Mouse (Mus musculus): ENCODE results near the gene Sept8. TPM values are rescaled to one million over a fixed set of nuclear protein-coding genes. Genes with fewer than 3 reads are reported as not detected.

Gene Sept8
- polyA plus RNA-seq, 2 experiments, result 18.3 to 33.1 TPM

DNA sequence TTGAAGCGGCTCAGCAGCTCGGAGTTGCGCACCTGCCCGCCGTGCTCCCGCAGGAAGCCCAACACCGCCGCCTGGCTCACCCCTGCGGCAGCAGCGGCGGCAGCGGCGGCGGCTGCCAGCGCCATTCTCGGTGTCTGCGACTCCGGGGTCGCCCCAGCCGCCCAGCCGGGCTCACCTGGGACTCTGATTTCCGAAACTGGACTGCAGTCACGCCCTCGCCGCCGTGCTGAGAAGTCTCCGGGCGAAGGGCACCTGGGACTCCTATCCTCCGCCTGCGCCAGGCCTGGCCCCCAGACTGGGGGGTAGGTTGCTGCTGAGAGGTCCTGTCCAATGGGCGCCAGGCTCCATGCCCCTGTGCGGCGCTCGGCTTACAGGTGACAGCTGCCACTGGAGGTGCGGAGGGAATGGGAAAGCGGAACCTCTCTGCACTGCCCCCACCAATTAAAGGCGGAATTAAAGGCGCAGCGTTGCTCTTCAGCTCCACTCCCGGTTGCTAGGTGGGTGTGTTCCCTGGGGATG is 39.2 kb upstream of the Sept8 start, which contains the start of the genes Gm9945 and Sowaha:
Gene Gm9945, plus strand, starts transcription at position 384 of the 519 bp plus-strand sequence.
Gene Sowaha, minus strand, starts transcription at position 492 of the 519 bp plus-strand sequence.
- Histone ChIP-seq H3K4me1 (replicated peaks; ENCODE audit: control insufficient read depth in 2 of 2, insufficient read depth in 2 of 2, low read length in 1 of 2) (peaks cover 43 to 44% of the 10 kb centered on the region in 2 experiments), H3K27me3 (ENCODE audit: control insufficient read depth, insufficient read depth, low read length) (peaks cover 48% of the 10 kb centered on the region), H3K9ac (replicated peaks) (peak within 1 kb of the TSS; percentile 75), H3K4me2 (ENCODE audit: low read depth) (peak within 1 kb of the TSS; percentile 72), H3K9me3 (ENCODE audit: control insufficient read depth, low read length) (no peaks in the 10 kb centered on the region), H3K4me3 (ENCODE audit: insufficient read depth in 1 of 2, low read depth in 2 of 2, low read length in 2 of 2) (peak within 1 kb of the TSS; percentile 66 to 92), H3K27ac (peak within 1 kb of the TSS; percentile 98), H3K36me3 (replicated peaks; ENCODE audit: control insufficient read depth, insufficient read depth, low read depth) (0 out of 2 replicates have a peak, but pooled peaks cover 4% of the 10 kb centered on the region)
- TF ChIP-seq CTCF (IDR thresholded peaks at IDR 0.05; ENCODE audit: low read depth) (peak; percentile 65), EP300 (IDR thresholded peaks at IDR 0.05; ENCODE audit: low read depth) (no peak)
- DNase-seq (ENCODE audit: low read depth in 3 of 3, low spot score in 3 of 3) (peak in 2 of 3 experiments; percentile 57 to 63), ATAC-seq (ENCODE audit: insufficient read depth) (peak; percentile 62)
- WGBS (ENCODE audit: insufficient replicate concordance), result 3% methylated on average over 40 of the region's 40 CpGs

- Histone ChIP-seq H3K27me3 (ENCODE audit: control insufficient read depth, insufficient read depth, low read length) (peaks cover 34% of the 10 kb centered on the region), H3K4me1 (replicated peaks; ENCODE audit: control insufficient read depth in 2 of 2, insufficient read depth in 2 of 2, low read length in 1 of 2) (peaks cover 43 to 46% of the 10 kb centered on the region in 2 experiments), H3K4me2 (ENCODE audit: low read depth) (peak overlapping the region; percentile 72), H3K4me3 (ENCODE audit: insufficient read depth in 1 of 2, low read depth in 2 of 2, low read length in 2 of 2) (peak overlapping the region; percentile 32 to 92), H3K9me3 (ENCODE audit: control insufficient read depth, low read length) (no peaks in the 10 kb centered on the region), H3K9ac (replicated peaks) (peak overlapping the region; percentile 64), H3K36me3 (replicated peaks; ENCODE audit: control insufficient read depth, insufficient read depth, low read depth) (0 out of 2 replicates have a peak, but pooled peaks cover 4% of the 10 kb centered on the region), H3K27ac (peak overlapping the region; percentile 98)
- 21% methylated on average over 4 of the region's 4 CpGs for WGBS (ENCODE audit: insufficient replicate concordance)
- peak; percentile 93 for TF ChIP-seq EP300 (IDR thresholded peaks at IDR 0.05; ENCODE audit: low read depth)
- no peak for TF ChIP-seq CTCF (IDR thresholded peaks at IDR 0.05; ENCODE audit: low read depth)
- peak; percentile 74 to 83 (median 80) for DNase-seq (ENCODE audit: low read depth in 3 of 3, low spot score in 3 of 3)
- peak; percentile 72 for ATAC-seq (ENCODE audit: insufficient read depth)
These were observed 37.8 kb upstream of the Sept8 start for GRCm38 (mm10) chr11:53481088-53481730.

- ATAC-seq (ENCODE audit: insufficient read depth) (peak; percentile 81), DNase-seq (ENCODE audit: low read depth in 3 of 3, low spot score in 3 of 3) (peak; percentile 62 to 77 (median 71))
- H3K36me3 ChIP-seq (replicated peaks; ENCODE audit: control insufficient read depth, insufficient read depth, low read depth), result no peaks in the 10 kb centered on the region
- TF ChIP-seq CTCF (IDR thresholded peaks at IDR 0.05; ENCODE audit: low read depth) (no peak), EP300 (IDR thresholded peaks at IDR 0.05; ENCODE audit: low read depth) (peak; percentile 73)
- peak overlapping the region; percentile 98 for H3K27ac ChIP-seq
- peak overlapping the region; percentile 33 to 37 for H3K4me3 ChIP-seq (ENCODE audit: insufficient read depth in 1 of 2, low read depth in 2 of 2, low read length in 2 of 2)
- no peaks in the 10 kb centered on the region for H3K9me3 ChIP-seq (ENCODE audit: control insufficient read depth, low read length)
- H3K27me3 ChIP-seq (ENCODE audit: control insufficient read depth, insufficient read depth, low read length), result peaks cover 29% of the 10 kb centered on the region
- H3K4me1 ChIP-seq (replicated peaks; ENCODE audit: control insufficient read depth in 2 of 2, insufficient read depth in 2 of 2, low read length in 1 of 2), result peaks cover 39 to 41% of the 10 kb centered on the region in 2 experiments
- peak overlapping the region; percentile 69 for H3K4me2 ChIP-seq (ENCODE audit: low read depth)
- WGBS (ENCODE audit: insufficient replicate concordance), result 20% methylated on average over 9 of the region's 9 CpGs
- H3K9ac ChIP-seq (replicated peaks), result peak overlapping the region; percentile 69
These were observed 35.7 kb upstream of the Sept8 start for GRCm38 (mm10) chr11:53483159-53483891.

DNA sequence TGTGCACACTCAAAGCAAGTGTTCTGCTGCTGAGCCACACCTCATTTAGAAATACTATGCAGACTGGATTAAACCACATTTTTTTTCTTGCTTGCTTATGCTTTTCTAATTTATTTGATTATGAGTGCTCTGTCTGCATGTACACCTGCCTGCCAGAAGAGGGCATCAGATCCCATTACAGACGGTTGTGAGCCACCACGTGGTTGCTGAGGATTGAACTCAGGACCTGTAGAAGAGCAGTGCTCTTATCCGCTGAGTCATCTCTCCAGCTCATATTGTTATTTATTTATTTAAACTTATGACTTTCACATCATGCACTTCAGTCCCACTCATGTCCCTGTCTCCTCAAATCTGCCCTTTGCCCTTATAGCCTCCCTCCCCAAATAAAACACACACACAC is 33.3 kb upstream of the Sept8 start:
- TF ChIP-seq CTCF (IDR thresholded peaks at IDR 0.05; ENCODE audit: low read depth), result peak; percentile 83
- TF ChIP-seq EP300 (IDR thresholded peaks at IDR 0.05; ENCODE audit: low read depth), result no peak
- WGBS (ENCODE audit: insufficient replicate concordance), result 30% methylated on average over 3 of the region's 3 CpGs
- Histone ChIP-seq H3K4me3 (ENCODE audit: insufficient read depth in 1 of 2, low read depth in 2 of 2, low read length in 2 of 2) (no peak overlapping the region), H3K9ac (replicated peaks) (no peak overlapping the region), H3K4me2 (ENCODE audit: low read depth) (no peak overlapping the region), H3K27ac (no peak overlapping the region; the same call in 1 of the 2 replicates), H3K9me3 (ENCODE audit: control insufficient read depth, low read length) (no peaks in the 10 kb centered on the region; the same call in 1 of the 2 replicates), H3K4me1 (replicated peaks; ENCODE audit: control insufficient read depth in 2 of 2, insufficient read depth in 2 of 2, low read length in 1 of 2) (peaks cover 33 to 35% of the 10 kb centered on the region in 2 experiments), H3K36me3 (replicated peaks; ENCODE audit: control insufficient read depth, insufficient read depth, low read depth) (no peaks in the 10 kb centered on the region), H3K27me3 (ENCODE audit: control insufficient read depth, insufficient read depth, low read length) (peaks cover 14% of the 10 kb centered on the region)
- DNase-seq (ENCODE audit: low read depth in 3 of 3, low spot score in 3 of 3) (no peak), ATAC-seq (ENCODE audit: insufficient read depth) (no peak)

Data from liver, embryonic 14.5 days (tissue).